Mouse (Mus musculus): ENCODE data around the gene Hipk3. TPM values are rescaled to one million over a fixed set of nuclear protein-coding genes. Genes with fewer than 3 reads are reported as not detected.
A peak's percentile ranks its signal among the peaks of the same experiment; 100 is the strongest.

The Hipk3 gene
- polyA plus RNA-seq, 1 experiment from 2014 or later: 12.8 TPM

DNA sequence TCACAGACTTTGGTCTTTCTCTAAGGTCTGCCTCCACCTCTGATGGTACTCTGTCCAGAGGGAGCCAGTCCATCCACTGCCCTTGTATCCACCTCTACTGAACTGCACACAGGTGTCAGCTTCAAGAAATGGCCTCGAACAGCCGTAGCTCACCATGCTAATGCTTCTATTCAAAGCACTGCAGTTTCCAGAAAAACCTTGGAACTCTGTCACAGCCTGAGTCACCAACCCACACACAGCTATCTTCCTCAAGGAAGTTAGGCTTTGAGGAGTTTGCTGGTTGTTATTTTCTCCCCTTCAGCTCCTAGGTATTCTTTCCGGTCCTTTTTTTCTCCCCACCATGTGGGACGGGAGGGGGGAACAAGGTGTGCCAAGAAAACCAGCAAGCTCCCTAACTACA is 3.5 kb upstream of the Hipk3 start:
- DNase-seq (ENCODE audit: low spot score) (no peak), ATAC-seq (ENCODE audit: low FRiP score) (no peak)
- Histone ChIP-seq H3K36me3 (ENCODE audit: control insufficient read depth, insufficient read depth, low read length) (no peaks in the 10 kb centered on the region), H3K4me3 (ENCODE audit: low read depth, low read length) (no peak overlapping the region), H3K4me2 (replicated peaks; ENCODE audit: low read depth, low read length) (no peak overlapping the region), H3K27me3 (ENCODE audit: control insufficient read depth, insufficient read depth, low read length) (no peaks in the 10 kb centered on the region), H3K9ac (ENCODE audit: low read depth, low read length) (no peak overlapping the region), H3K4me1 (replicated peaks; ENCODE audit: control insufficient read depth, insufficient read depth, low read length) (no peaks in the 10 kb centered on the region), H3K27ac (ENCODE audit: low read depth, low read length) (no peak overlapping the region), H3K9me3 (ENCODE audit: control insufficient read depth, low read length) (no peaks in the 10 kb centered on the region)
- WGBS: 64% methylated on average over 4 of the region's 4 CpGs

DNA sequence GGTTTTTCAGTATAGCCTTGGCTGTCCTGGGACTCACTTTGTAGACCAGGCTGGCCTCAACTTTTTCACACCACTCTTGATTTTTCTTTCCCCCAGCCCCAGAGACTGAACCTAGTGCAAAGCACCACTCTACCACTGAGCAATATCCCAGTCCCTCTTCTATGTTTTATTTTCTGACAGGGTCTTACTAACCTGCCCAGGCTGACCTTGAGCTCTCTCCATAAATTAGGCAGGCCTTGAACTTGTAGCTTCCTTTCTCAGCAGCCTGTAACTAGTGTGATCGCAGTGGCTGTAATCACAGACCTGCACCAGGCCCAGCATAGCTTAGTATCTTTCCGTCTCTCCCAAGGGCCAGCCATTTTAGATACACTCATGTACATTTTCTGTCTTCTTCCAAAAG is 3.0 kb upstream of the Hipk3 start:
- ATAC-seq (ENCODE audit: low FRiP score): no peak
- no peaks in the 10 kb centered on the region for H3K36me3 ChIP-seq (ENCODE audit: control insufficient read depth, insufficient read depth, low read length)
- H3K4me1 ChIP-seq (replicated peaks; ENCODE audit: control insufficient read depth, insufficient read depth, low read length): no peaks in the 10 kb centered on the region
- DNase-seq (ENCODE audit: low spot score): no peak
- no peak overlapping the region for H3K9ac ChIP-seq (ENCODE audit: low read depth, low read length)
- H3K4me3 ChIP-seq (ENCODE audit: low read depth, low read length): no peak overlapping the region
- H3K4me2 ChIP-seq (replicated peaks; ENCODE audit: low read depth, low read length): no peak overlapping the region
- H3K27ac ChIP-seq (ENCODE audit: low read depth, low read length): no peak overlapping the region
- 86% methylated on average over 2 of the region's 2 CpGs for WGBS
- H3K27me3 ChIP-seq (ENCODE audit: control insufficient read depth, insufficient read depth, low read length): no peaks in the 10 kb centered on the region
- no peaks in the 10 kb centered on the region for H3K9me3 ChIP-seq (ENCODE audit: control insufficient read depth, low read length)

DNA sequence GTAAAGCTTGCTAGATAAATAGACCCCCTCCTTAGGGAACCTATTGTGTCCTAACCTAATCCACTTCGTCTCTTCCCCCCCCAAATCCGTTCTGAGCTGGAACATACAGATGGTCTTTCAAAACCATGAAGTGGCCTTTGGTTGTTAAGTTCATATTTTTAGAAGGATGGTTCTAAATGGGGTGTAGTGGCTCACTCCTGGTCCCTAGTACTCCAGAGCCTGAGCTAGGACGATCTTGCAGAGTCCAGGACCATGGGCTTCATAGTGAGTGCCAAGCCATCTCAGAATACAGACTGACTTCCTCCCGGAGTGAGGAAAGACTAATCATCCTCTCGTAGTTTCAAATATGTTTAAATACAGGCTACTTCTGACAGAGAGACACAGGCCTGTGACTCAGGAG is 2.0 kb upstream of the Hipk3 start:
- Histone ChIP-seq H3K4me2 (replicated peaks; ENCODE audit: low read depth, low read length) (no peak overlapping the region), H3K4me1 (replicated peaks; ENCODE audit: control insufficient read depth, insufficient read depth, low read length) (no peaks in the 10 kb centered on the region), H3K36me3 (ENCODE audit: control insufficient read depth, insufficient read depth, low read length) (no peaks in the 10 kb centered on the region), H3K27me3 (ENCODE audit: control insufficient read depth, insufficient read depth, low read length) (no peaks in the 10 kb centered on the region), H3K9ac (ENCODE audit: low read depth, low read length) (no peak overlapping the region), H3K9me3 (ENCODE audit: control insufficient read depth, low read length) (no peaks in the 10 kb centered on the region), H3K27ac (ENCODE audit: low read depth, low read length) (no peak overlapping the region), H3K4me3 (ENCODE audit: low read depth, low read length) (no peak overlapping the region)
- 63% methylated on average over 5 of the region's 5 CpGs for WGBS
- DNase-seq (ENCODE audit: low spot score): no peak
- no peak for ATAC-seq (ENCODE audit: low FRiP score)

DNA sequence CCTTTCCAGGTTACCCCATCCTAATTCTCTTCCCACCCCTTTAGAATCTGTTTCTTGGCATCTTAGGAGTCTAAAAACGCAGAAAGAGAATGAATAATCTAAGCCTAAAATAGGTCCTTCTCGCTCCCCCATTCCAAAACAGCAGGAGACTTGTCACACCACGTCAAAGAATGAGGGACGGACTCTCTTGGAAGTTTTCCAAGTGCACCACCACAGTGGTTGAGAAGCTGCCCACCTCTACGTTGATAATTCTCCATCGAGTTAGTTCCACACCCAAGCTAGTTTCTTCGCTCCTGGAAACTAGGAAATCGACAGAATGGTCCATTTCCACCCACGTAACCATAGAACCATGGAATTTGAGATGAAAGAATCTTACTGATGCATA is 547 bp upstream of the Hipk3 start:
- Histone ChIP-seq H3K36me3 (ENCODE audit: control insufficient read depth, insufficient read depth, low read length) (no peaks in the 10 kb centered on the region), H3K27ac (ENCODE audit: low read depth, low read length) (peak overlapping the region; percentile 98; the same call in 1 of the 2 replicates), H3K9me3 (ENCODE audit: control insufficient read depth, low read length) (no peaks in the 10 kb centered on the region), H3K4me2 (replicated peaks; ENCODE audit: low read depth, low read length) (peak overlapping the region; percentile 72), H3K9ac (ENCODE audit: low read depth, low read length) (peak overlapping the region; percentile 97), H3K4me1 (replicated peaks; ENCODE audit: control insufficient read depth, insufficient read depth, low read length) (no peaks in the 10 kb centered on the region), H3K4me3 (ENCODE audit: low read depth, low read length) (peak overlapping the region; percentile 89), H3K27me3 (ENCODE audit: control insufficient read depth, insufficient read depth, low read length) (no peaks in the 10 kb centered on the region)
- whole genome bisulfite sequencing: 12% methylated on average over 9 of the region's 9 CpGs
- ATAC-seq (ENCODE audit: low FRiP score) (no peak), DNase-seq (ENCODE audit: low spot score) (no peak)

DNA sequence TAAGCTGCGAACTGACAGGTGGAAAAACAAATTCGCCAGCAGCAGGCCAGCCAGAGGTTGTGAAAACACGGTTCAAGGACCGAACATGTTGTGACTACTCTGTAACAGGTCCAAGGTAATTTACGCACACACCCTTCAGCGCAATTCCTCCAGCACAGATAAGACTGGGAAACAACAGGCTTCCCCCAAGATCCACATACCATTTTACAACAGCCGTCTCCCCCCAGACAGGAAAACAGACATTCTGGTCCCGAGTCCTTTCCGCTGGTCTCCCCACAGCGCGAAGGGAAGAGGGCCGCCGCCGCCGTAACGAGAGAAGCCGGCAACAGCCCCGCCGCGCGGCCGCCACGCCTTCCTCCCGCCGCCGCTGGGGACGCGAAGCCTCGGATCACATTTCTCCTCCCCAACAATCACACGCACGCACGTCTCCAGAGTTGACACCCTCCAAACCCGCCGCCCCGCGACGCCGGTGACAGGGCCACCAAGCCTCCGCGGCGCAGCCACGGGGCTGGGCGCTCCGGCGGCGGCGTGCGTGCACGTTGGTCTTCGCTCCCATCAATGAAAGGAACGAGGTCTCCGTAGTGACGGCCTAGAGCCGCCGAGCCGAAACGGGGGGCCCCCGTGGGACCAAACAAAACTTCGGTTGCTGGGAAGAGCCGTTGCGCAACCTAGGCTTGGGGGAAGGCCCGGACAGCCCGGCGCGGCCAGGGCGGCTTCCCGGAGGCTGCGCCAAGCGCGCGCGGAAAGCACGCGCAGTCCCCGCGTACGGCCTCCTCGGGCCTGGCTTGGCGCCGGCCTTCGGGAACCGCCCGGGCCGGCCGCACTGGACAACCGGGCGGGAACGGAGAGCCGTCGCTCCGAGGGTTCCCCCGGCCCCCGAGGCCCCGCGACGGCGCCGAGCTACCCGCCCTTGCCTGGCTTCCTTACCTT is 960 bp downstream of the Hipk3 start:
- Histone ChIP-seq H3K4me3 (ENCODE audit: low read depth, low read length) (peak overlapping the region; percentile 89), H3K4me2 (replicated peaks; ENCODE audit: low read depth, low read length) (peak overlapping the region; percentile 72), H3K36me3 (ENCODE audit: control insufficient read depth, insufficient read depth, low read length) (no peaks in the 10 kb centered on the region), H3K27ac (ENCODE audit: low read depth, low read length) (peak overlapping the region; percentile 98), H3K9ac (ENCODE audit: low read depth, low read length) (peak overlapping the region; percentile 97), H3K27me3 (ENCODE audit: control insufficient read depth, insufficient read depth, low read length) (no peaks in the 10 kb centered on the region), H3K4me1 (replicated peaks; ENCODE audit: control insufficient read depth, insufficient read depth, low read length) (no peaks in the 10 kb centered on the region), H3K9me3 (ENCODE audit: control insufficient read depth, low read length) (no peaks in the 10 kb centered on the region)
- under 1% methylated on average over 93 of the region's 99 CpGs for WGBS
- DNase-seq (ENCODE audit: low spot score): peak; percentile 86
- peak; percentile 81 for ATAC-seq (ENCODE audit: low FRiP score)

DNA sequence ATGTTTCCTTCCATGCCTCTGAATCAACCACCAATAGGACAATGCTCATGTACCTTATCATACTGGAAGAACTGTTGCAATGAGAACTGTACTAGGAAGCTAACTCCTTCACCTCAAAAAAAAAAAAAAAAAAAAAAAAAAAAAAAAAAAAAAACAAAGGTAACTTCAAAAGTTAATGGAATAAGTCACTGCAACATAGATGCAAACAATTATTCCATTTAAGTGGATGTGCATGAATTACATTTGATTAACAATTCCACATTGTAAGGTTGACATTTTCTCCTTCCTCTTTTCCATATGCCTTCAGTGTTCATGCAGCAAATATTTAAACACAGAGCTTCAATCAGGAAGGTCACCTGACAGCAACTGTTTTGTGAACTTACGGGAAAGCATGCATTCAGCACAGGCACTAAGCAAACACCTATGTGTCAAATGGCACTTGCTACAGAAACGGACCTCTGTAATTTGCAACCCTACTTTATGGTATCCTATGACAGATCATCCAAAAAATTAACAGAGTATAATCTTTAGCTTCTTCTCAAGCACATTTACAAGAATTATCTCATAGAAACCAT is 2.9 kb downstream of the Hipk3 start:
- Histone ChIP-seq H3K9me3 (ENCODE audit: control insufficient read depth, low read length) (no peaks in the 10 kb centered on the region), H3K4me3 (ENCODE audit: low read depth, low read length) (no peak overlapping the region), H3K27me3 (ENCODE audit: control insufficient read depth, insufficient read depth, low read length) (no peaks in the 10 kb centered on the region), H3K36me3 (ENCODE audit: control insufficient read depth, insufficient read depth, low read length) (no peaks in the 10 kb centered on the region), H3K4me1 (replicated peaks; ENCODE audit: control insufficient read depth, insufficient read depth, low read length) (no peaks in the 10 kb centered on the region), H3K27ac (ENCODE audit: low read depth, low read length) (no peak overlapping the region), H3K9ac (ENCODE audit: low read depth, low read length) (no peak overlapping the region), H3K4me2 (replicated peaks; ENCODE audit: low read depth, low read length) (no peak overlapping the region)
- DNase-seq (ENCODE audit: low spot score) (no peak), ATAC-seq (ENCODE audit: low FRiP score) (no peak)
- WGBS: 67% methylated on average over 2 of the region's 2 CpGs

DNA sequence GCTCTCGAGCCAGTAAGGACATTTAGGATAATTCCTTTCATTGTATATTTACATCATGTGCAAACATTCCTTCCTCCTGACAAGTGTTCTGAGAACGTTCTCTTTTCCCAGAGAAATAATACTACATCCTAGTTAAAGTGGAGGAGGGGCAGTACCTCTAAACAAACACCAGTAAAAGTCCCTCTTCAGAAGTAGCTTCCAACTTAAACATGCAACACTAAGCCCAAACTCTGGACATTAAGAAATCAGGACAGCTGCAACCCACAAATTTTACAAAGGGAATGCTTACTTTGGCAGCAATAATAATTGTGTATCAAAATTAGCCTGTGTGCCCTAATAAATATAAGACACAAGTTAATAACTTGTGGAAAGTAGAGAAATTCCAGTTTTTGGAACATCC is 3.5 kb downstream of the Hipk3 start:
- Histone ChIP-seq H3K27me3 (ENCODE audit: control insufficient read depth, insufficient read depth, low read length) (no peaks in the 10 kb centered on the region), H3K9me3 (ENCODE audit: control insufficient read depth, low read length) (no peaks in the 10 kb centered on the region), H3K4me3 (ENCODE audit: low read depth, low read length) (no peak overlapping the region), H3K36me3 (ENCODE audit: control insufficient read depth, insufficient read depth, low read length) (no peaks in the 10 kb centered on the region), H3K9ac (ENCODE audit: low read depth, low read length) (no peak overlapping the region), H3K4me2 (replicated peaks; ENCODE audit: low read depth, low read length) (no peak overlapping the region), H3K4me1 (replicated peaks; ENCODE audit: control insufficient read depth, insufficient read depth, low read length) (no peaks in the 10 kb centered on the region), H3K27ac (ENCODE audit: low read depth, low read length) (no peak overlapping the region)
- WGBS: 70% methylated on average over 2 of the region's 2 CpGs
- no peak for ATAC-seq (ENCODE audit: low FRiP score)
- no peak for DNase-seq (ENCODE audit: low spot score)

DNA sequence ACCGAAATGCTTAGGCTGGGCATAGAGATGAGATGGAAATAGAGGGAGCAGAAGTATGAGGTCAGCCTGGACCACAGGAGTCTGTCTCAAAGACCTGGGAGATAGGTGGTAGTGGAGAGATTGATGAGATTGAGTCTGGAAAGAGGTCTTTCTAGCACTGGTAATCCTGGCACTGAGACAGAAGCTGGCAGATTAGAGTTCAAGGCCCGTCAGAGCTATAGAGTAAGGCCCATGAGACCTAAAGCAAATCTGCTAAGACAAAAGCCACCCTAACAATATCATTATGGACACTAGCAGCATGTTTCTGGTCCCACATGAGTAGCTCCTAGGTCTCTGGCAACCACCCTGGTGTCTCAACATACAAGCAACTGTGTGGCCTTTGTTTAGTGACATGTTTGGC is 4.4 kb downstream of the Hipk3 start:
- DNase-seq (ENCODE audit: low spot score): no peak
- Histone ChIP-seq H3K36me3 (ENCODE audit: control insufficient read depth, insufficient read depth, low read length) (no peaks in the 10 kb centered on the region), H3K4me3 (ENCODE audit: low read depth, low read length) (no peak overlapping the region), H3K4me2 (replicated peaks; ENCODE audit: low read depth, low read length) (no peak overlapping the region), H3K9ac (ENCODE audit: low read depth, low read length) (no peak overlapping the region), H3K27me3 (ENCODE audit: control insufficient read depth, insufficient read depth, low read length) (no peaks in the 10 kb centered on the region), H3K4me1 (replicated peaks; ENCODE audit: control insufficient read depth, insufficient read depth, low read length) (no peaks in the 10 kb centered on the region), H3K9me3 (ENCODE audit: control insufficient read depth, low read length) (no peaks in the 10 kb centered on the region), H3K27ac (ENCODE audit: low read depth, low read length) (no peak overlapping the region)
- WGBS: 85% methylated on average over 2 of the region's 2 CpGs
- ATAC-seq (ENCODE audit: low FRiP score): no peak

DNA sequence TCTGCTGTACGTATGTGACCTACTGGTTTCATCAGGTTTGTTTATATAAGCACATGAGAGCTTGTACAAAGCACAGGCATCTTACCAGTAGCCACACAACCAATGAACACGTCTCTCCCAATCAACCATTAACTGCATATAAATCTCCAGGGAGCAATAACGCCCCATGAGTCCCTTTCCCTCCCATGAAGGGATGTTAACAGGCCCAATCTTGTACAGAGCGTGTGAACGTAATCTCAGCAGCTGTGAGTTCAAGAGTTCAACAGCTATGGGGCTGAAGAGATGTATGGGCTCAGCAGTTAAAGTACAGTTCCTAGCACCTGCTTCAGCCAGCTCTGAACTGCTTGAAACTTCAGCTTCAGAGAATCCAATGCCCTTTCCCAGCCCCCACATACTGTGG is 9.8 kb downstream of the Hipk3 start:
- H3K4me3 ChIP-seq (ENCODE audit: low read depth, low read length): no peak overlapping the region
- H3K27ac ChIP-seq (ENCODE audit: low read depth, low read length): no peak overlapping the region
- ATAC-seq (ENCODE audit: low FRiP score): no peak
- DNase-seq (ENCODE audit: low spot score): no peak
- H3K4me1 ChIP-seq (replicated peaks; ENCODE audit: control insufficient read depth, insufficient read depth, low read length): no peaks in the 10 kb centered on the region
- no peaks in the 10 kb centered on the region for H3K9me3 ChIP-seq (ENCODE audit: control insufficient read depth, low read length)
- no peaks in the 10 kb centered on the region for H3K36me3 ChIP-seq (ENCODE audit: control insufficient read depth, insufficient read depth, low read length)
- no peak overlapping the region for H3K4me2 ChIP-seq (replicated peaks; ENCODE audit: low read depth, low read length)
- no peaks in the 10 kb centered on the region for H3K27me3 ChIP-seq (ENCODE audit: control insufficient read depth, insufficient read depth, low read length)
- 73% methylated on average over 5 of the region's 5 CpGs for WGBS
- no peak overlapping the region for H3K9ac ChIP-seq (ENCODE audit: low read depth, low read length)
